Mouse (Mus musculus) midbrain, embryonic 11.5 days (tissue): ENCODE data around the gene Muc4. TPM values are rescaled to one million over a fixed set of nuclear protein-coding genes. Genes with fewer than 3 reads are reported as not detected.
A peak's percentile ranks its signal among the peaks of the same experiment; 100 is the strongest.

ENCODE experiments used
- ATAC-seq: fragments of 200-750 bp; cut with Nextera tagmentation; 2 replicates; pipeline ENCODE4 v1.8.0; 2017; ENCODE audit warnings: moderate TSS enrichment, moderate library complexity; ENCODE audit not compliant: low FRiP score
- DNase-seq: peaks from one replicate; pipeline ENCODE4 v3.0.0; 2015; ENCODE audit warnings: low spot score; ENCODE audit errors: missing footprints
- H3K27ac ChIP-seq: fragments of 300-500 bp; sonication (generic); 2 replicates; pipeline ENCODE4 v1.5.1; 2014; ENCODE audit warnings: low read depth, low read length
- H3K27me3 ChIP-seq: fragments of 300-500 bp; sonication (generic); 2 replicates; pipeline ENCODE4 v1.6.1; 2014; ENCODE audit warnings: mild to moderate bottlenecking, low read length, moderate library complexity, mixed read lengths; ENCODE audit not compliant: control insufficient read depth, insufficient read depth
- H3K36me3 ChIP-seq: fragments of 300-500 bp; sonication (generic); 2 replicates; pipeline ENCODE4 v1.6.1; 2014; ENCODE audit warnings: mild to moderate bottlenecking, low read length, moderate library complexity, mixed read lengths; ENCODE audit not compliant: control insufficient read depth, insufficient read depth
- H3K4me1 ChIP-seq: fragments of 300-500 bp; sonication (generic); 2 replicates; pipeline ENCODE4 v1.6.1; 2014; ENCODE audit warnings: low read length; ENCODE audit not compliant: control insufficient read depth, insufficient read depth
- H3K4me2 ChIP-seq: fragments of 300-500 bp; sonication (generic); 2 replicates; pipeline ENCODE4 v1.6.1; 2014; ENCODE audit warnings: mild to moderate bottlenecking, moderate library complexity
- H3K4me3 ChIP-seq: fragments of 300-500 bp; sonication (generic); 2 replicates; pipeline ENCODE4 v1.5.1; 2014; ENCODE audit warnings: low read depth, low read length
- H3K9ac ChIP-seq: fragments of 300-500 bp; sonication (generic); 2 replicates; pipeline ENCODE4 v1.6.1; 2014; ENCODE audit warnings: low read length
- H3K9me3 ChIP-seq: fragments of 300-500 bp; sonication (generic); 2 replicates; pipeline ENCODE4 v1.6.1; 2016; ENCODE audit warnings: low read length; ENCODE audit not compliant: control insufficient read depth
- WGBS: fragments of 180-500 bp; shearing (Covaris S2); extraction: QIAGEN DNeasy Blood & Tissue Kit; methylation state at CpG from one replicate; pipeline ENCODE4 v1.1.7; 2014; 5-methylcytosine and 5-hydroxymethylcytosine counted together
- polyA plus RNA-seq: library from polyadenylated mRNA; unstranded; fragments of >200 nt; fragmentation: Nextera tagmentation; extraction: Ambion mirVana; gene quantifications from 2 replicates; pipeline ENCODE4 v1.2.1, GENCODE M21; 2014

Gene Muc4
- polyA plus RNA-seq, 1 experiment from 2014 or later = 0.29 TPM

DNA sequence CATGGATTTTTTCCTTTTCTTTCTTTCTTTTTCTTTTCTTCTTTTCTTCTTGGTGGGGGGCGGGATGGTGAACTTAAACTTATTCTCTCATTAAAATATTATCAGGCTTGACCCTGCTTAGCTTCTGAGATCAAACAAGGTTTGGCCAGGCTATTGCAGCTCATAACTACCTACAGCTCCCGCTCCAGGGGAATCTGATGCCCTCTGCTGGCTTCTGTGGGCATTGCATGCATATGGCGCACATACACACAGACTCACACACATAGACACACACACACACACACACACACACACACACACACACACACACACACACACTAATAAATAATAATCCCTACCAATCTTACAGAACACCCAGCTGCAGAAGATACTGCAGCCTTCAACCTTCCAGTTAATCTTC is 30.1 kb upstream of the Muc4 start:
- 99% methylated on average over 3 of the region's 3 CpGs for WGBS
- Histone ChIP-seq H3K36me3 (no peaks in the 10 kb centered on the region), H3K4me1 (no peaks in the 10 kb centered on the region), H3K9ac (no peak overlapping the region), H3K4me2 (no peak overlapping the region), H3K27me3 (no peaks in the 10 kb centered on the region), H3K9me3 (no peaks in the 10 kb centered on the region), H3K4me3 (no peak overlapping the region), H3K27ac (no peak overlapping the region)
- DNase-seq (peak; percentile 10), ATAC-seq (no peak)

GRCm38 (mm10) chr16:32707111-32707823 is 28.4 kb upstream of the Muc4 start:
- Histone ChIP-seq H3K9me3 (no peaks in the 10 kb centered on the region), H3K4me1 (no peaks in the 10 kb centered on the region), H3K4me3 (no peak overlapping the region), H3K27ac (no peak overlapping the region), H3K36me3 (no peaks in the 10 kb centered on the region), H3K27me3 (no peaks in the 10 kb centered on the region), H3K9ac (no peak overlapping the region), H3K4me2 (no peak overlapping the region)
- WGBS = 66% methylated on average over 17 of the region's 17 CpGs
- DNase-seq (peak; percentile 70), ATAC-seq (no peak)

DNA sequence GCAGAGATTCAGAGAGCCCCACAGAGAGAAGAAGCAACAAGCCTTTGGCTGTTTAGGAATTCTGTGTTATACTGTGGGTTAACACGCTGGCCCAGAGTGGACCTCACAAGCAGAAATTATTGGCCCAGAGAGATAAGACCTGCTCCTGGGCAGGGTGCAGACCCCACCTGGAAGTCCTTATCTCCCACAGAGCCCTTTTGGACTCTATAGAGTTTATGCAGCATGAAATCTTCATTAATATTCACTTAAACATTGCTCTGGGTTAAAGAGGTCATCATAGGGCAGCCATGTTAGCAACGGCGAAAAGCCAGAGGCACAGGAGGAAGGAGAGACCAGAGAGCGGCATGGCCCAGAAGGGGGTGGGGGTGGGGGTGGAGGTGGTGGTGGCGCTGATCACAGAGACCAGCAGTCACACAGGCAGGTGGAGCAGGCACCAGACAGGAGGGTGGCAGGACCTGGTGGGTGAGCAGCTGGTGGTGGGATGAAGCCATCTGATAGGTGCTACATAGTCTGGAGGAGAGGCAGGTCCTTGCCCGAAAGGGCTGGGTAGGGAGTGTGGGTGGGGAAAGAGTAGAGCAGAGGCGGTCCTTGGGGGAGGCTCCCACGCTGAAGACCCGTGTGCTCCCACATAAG is 27.7 kb upstream of the Muc4 start:
- Histone ChIP-seq H3K9ac (no peak overlapping the region), H3K9me3 (no peaks in the 10 kb centered on the region), H3K36me3 (no peaks in the 10 kb centered on the region), H3K27me3 (no peaks in the 10 kb centered on the region), H3K4me3 (no peak overlapping the region), H3K4me1 (no peaks in the 10 kb centered on the region), H3K27ac (no peak overlapping the region), H3K4me2 (no peak overlapping the region)
- DNase-seq = peak; percentile 54
- ATAC-seq = no peak
- WGBS = 75% methylated on average over 9 of the region's 9 CpGs

DNA sequence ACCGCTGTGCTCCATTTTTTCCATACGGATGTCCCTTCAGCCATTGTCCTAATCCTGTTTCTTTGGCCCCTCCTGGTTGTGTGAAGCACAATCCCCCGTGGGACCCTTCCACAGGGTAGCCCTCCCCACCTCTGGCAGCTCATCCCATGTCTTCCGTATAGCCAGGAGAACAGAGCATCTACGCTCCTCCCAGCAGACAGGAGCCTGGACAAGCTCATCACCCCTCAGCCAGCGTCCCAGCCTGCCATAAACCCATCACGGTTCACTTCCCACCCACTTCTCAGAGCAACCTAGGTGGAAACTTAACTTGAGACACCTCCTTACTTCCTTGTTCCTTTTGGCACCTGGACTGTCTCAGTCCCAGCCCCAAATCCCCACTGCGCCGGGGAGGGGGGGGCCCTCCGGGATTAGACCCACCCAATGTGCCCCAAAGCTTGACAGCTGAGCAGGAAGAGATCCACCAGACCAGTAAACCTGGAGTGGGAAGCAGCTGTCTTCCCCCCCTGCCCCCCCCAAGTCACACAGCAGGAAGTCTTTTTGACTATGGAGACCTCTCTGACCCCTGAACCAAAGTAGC is 27.1 kb upstream of the Muc4 start:
- ATAC-seq = no peak
- 88% methylated on average over 10 of the region's 10 CpGs for WGBS
- H3K4me2 ChIP-seq = no peak overlapping the region

DNA sequence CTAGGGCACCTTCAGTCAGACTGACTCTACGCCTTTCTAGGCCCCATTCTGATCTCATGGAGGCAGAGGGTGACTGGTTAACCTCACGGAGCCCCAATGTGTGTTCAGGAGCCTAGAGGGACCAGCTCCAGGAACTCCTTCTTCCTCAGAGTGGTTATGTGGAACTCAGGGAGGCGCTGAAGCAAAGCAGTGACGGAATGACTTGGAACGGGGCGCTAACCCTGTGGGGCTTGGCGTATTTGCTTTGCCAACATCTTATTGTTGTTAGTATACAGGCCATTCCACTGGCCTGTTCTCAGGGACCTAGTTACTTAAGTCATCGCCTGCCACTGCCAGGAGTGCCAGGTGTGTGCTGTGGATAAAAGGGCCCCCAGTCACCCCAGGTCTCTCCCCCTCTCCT is 26.6 kb upstream of the Muc4 start:
- Histone ChIP-seq H3K9me3 (no peaks in the 10 kb centered on the region), H3K27me3 (no peaks in the 10 kb centered on the region), H3K9ac (no peak overlapping the region), H3K27ac (no peak overlapping the region), H3K4me3 (no peak overlapping the region), H3K36me3 (no peaks in the 10 kb centered on the region), H3K4me2 (no peak overlapping the region), H3K4me1 (no peaks in the 10 kb centered on the region)
- peak; percentile 53 for DNase-seq
- 89% methylated on average over 8 of the region's 8 CpGs for WGBS
- no peak for ATAC-seq

More for the DNA sequence above, 27.1 kb upstream of the Muc4 start:
- no peaks in the 10 kb centered on the region for H3K27me3 ChIP-seq
- H3K27ac ChIP-seq = no peak overlapping the region
- H3K36me3 ChIP-seq = no peaks in the 10 kb centered on the region
- no peaks in the 10 kb centered on the region for H3K9me3 ChIP-seq
- no peak overlapping the region for H3K4me3 ChIP-seq
- DNase-seq = peak; percentile 53
- H3K9ac ChIP-seq = no peak overlapping the region
- no peaks in the 10 kb centered on the region for H3K4me1 ChIP-seq

DNA sequence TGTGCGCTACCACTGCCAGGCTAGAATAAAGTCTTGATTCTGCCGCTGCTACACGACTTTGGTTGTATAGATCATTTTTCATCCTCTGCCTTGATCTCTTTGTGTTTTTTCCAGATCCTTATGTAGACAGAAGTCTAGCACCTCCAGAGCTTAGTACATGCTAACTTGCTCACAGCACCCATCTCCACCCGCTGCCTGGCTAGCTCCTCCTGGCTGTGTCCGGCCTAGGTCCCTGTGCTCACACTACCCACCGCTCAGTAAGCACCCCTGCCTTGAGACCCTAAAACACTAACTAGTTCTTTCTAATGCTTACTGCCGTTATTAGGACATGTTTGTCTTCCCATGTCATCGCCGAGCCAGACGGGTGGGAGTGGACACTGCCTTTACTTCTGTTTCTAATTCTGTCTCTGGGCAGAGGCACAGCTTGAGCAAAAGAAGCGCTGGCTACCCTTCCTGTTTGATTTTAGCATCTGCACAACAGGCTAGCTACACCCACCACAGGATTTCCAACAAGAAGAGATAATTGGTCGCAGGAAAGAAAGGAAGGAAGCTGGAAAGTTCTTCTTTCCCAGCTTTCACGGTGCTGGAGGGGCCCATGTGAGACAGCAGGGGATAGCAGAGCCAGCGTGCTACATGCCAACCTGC is 25.1 kb upstream of the Muc4 start:
- Histone ChIP-seq H3K36me3 (no peaks in the 10 kb centered on the region), H3K4me2 (no peak overlapping the region), H3K27me3 (no peaks in the 10 kb centered on the region), H3K27ac (no peak overlapping the region), H3K9me3 (no peaks in the 10 kb centered on the region), H3K9ac (no peak overlapping the region), H3K4me1 (no peaks in the 10 kb centered on the region), H3K4me3 (no peak overlapping the region)
- peak; percentile 78 for DNase-seq
- ATAC-seq = no peak
- WGBS = 84% methylated on average over 14 of the region's 14 CpGs

DNA sequence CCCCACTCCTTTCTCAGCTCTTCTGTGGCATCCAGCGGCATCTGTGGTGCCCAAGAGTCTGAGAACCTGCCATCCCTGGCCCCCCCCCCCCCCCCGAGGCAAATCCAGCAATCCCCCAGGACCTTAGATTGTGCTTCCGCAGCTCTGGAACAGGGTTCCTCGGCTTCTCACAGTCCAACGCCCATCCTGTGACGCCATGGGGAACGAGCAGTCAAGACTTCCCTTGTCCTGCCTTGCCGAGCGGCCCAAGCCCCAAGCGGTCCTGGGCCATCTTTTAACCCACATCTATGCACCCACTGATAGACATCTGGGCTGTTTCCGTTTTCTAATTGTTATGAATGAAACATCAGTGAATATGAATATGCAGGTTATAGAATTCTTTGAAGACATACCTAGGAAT is 23.5 kb upstream of the Muc4 start:
- H3K4me2 ChIP-seq = no peak overlapping the region
- no peak overlapping the region for H3K9ac ChIP-seq
- no peaks in the 10 kb centered on the region for H3K9me3 ChIP-seq
- H3K36me3 ChIP-seq = no peaks in the 10 kb centered on the region
- ATAC-seq (no peak), DNase-seq (peak; percentile 39)
- no peak overlapping the region for H3K4me3 ChIP-seq
- H3K4me1 ChIP-seq = no peaks in the 10 kb centered on the region
- WGBS = 85% methylated on average over 11 of the region's 11 CpGs
- no peaks in the 10 kb centered on the region for H3K27me3 ChIP-seq
- no peak overlapping the region for H3K27ac ChIP-seq

GRCm38 (mm10) chr16:32713556-32713955 is 22.1 kb upstream of the Muc4 start:
- Histone ChIP-seq H3K9ac (no peak overlapping the region), H3K4me1 (no peaks in the 10 kb centered on the region), H3K4me3 (no peak overlapping the region), H3K36me3 (no peaks in the 10 kb centered on the region), H3K9me3 (no peaks in the 10 kb centered on the region), H3K27ac (no peak overlapping the region), H3K4me2 (no peak overlapping the region), H3K27me3 (no peaks in the 10 kb centered on the region)
- ATAC-seq (no peak), DNase-seq (peak; percentile 70)
- 85% methylated on average over 6 of the region's 6 CpGs for WGBS

- Histone ChIP-seq H3K4me3 (no peak overlapping the region), H3K27me3 (no peaks in the 10 kb centered on the region), H3K27ac (no peak overlapping the region), H3K4me1 (no peaks in the 10 kb centered on the region), H3K9me3 (no peaks in the 10 kb centered on the region), H3K36me3 (no peaks in the 10 kb centered on the region), H3K9ac (no peak overlapping the region), H3K4me2 (no peak overlapping the region)
- WGBS = 28% methylated on average over 13 of the region's 13 CpGs
- peak; percentile 91 for DNase-seq
- no peak for ATAC-seq
These were observed 20.3 kb upstream of the Muc4 start for GRCm38 (mm10) chr16:32715364-32715763.
